Mouse (Mus musculus) kidney, postnatal 0 days (tissue): ENCODE measurements around the gene Mybpc2. TPM values are rescaled to one million over a fixed set of nuclear protein-coding genes. Genes with fewer than 3 reads are reported as not detected.

Experiments used
- ATAC-seq: fragments of 200-750 bp; cut with Nextera tagmentation; replicated peaks from 2 replicates; pipeline ENCODE4 v1.8.0; 2017; ENCODE audit warnings: low read depth, moderate number of reproducible peaks, moderate TSS enrichment, moderate library complexity; ENCODE audit not compliant: low FRiP score
- DNase-seq: peaks from one replicate; pipeline ENCODE4 v3.0.0-alpha.2; 2016; ENCODE audit warnings: low spot score
- H3K27ac ChIP-seq: fragments of 300-500 bp; sonication (generic); 2 replicates; pipeline ENCODE4 v1.5.1; 2014; ENCODE audit warnings: mild to moderate bottlenecking
- H3K27me3 ChIP-seq: fragments of 300-500 bp; sonication (generic); 2 replicates; pipeline ENCODE4 v1.6.1; 2014; ENCODE audit warnings: low read length, mixed read lengths; ENCODE audit not compliant: insufficient read depth
- H3K36me3 ChIP-seq: fragments of 300-500 bp; sonication (generic); 2 replicates; pipeline ENCODE4 v1.6.1; 2014; ENCODE audit warnings: low read length, mixed read lengths; ENCODE audit not compliant: insufficient read depth
- H3K4me1 ChIP-seq: fragments of 300-500 bp; sonication (generic); replicated peaks from 2 replicates; pipeline ENCODE4 v1.6.1; 2014; ENCODE audit warnings: antibody characterized with exemption, low read length, mixed read lengths; ENCODE audit not compliant: insufficient read depth
- H3K4me2 ChIP-seq: fragments of 300-500 bp; sonication (generic); 2 replicates; pipeline ENCODE4 v1.6.1; 2014; ENCODE audit warnings: mild to moderate bottlenecking, low read length, moderate library complexity, mixed read lengths
- H3K4me3 ChIP-seq: fragments of 300-500 bp; sonication (generic); replicated peaks from 2 replicates; pipeline ENCODE4 v1.5.1; 2014; ENCODE audit warnings: low read depth, low read length
- H3K9ac ChIP-seq: fragments of 300-500 bp; sonication (generic); 2 replicates; pipeline ENCODE4 v1.6.1; 2014; ENCODE audit warnings: low read depth, low read length
- H3K9me3 ChIP-seq: fragments of 300-500 bp; sonication (generic); replicated peaks from 2 replicates; pipeline ENCODE4 v1.6.1; 2016; ENCODE audit warnings: low read length, inconsistent platforms, mixed read lengths
- CTCF ChIP-seq: IDR thresholded peaks from 2 replicates; pipeline ENCODE4 v1.5.1; 2016; ENCODE audit warnings: antibody characterized with exemption, low read depth, mild to moderate bottlenecking, moderate library complexity
- WGBS: fragments of 180-500 bp; shearing (Covaris S2); extraction: QIAGEN DNeasy Blood & Tissue Kit; methylation state at CpG from one replicate; pipeline ENCODE4 v1.1.7; 2014; 5-methylcytosine and 5-hydroxymethylcytosine counted together
- polyA plus RNA-seq: library from polyadenylated mRNA; unstranded; fragments of >200 nt; fragmentation: Nextera tagmentation; extraction: Ambion mirVana; gene quantifications from 2 replicates; pipeline ENCODE4 v1.2.1, GENCODE M21; 2015

Gene Mybpc2
- polyA plus RNA-seq, 1 experiment from 2014 or later, result 0.08 TPM

DNA sequence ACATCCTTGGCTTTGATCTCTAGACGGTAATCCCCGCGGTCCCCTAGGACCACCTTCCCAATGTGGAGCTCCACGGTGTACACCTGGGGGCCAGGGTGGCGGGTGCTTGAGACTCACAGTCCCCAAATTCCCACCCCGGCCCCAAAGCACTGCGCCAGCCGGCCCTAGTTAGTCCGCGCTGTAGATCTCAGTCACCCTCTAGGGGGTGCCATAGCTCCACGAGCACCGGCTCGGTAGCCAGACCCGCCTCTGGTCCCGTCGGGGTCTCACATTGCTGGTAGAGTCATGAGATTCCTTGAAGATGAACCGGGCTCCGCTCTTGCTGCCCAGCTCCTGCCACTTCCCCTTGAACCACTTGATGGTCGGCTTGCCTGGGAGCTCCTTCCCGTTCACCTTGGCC lies 2.7 kb downstream of the Mybpc2 start:
- H3K4me2 ChIP-seq, result peak overlapping the region; percentile 28; the same call in 1 of the 2 replicates
- H3K4me3 ChIP-seq, result no peak overlapping the region; the same call in 1 of the 2 replicates
- peak; percentile 72 for DNase-seq
- no peak overlapping the region for H3K27ac ChIP-seq
- WGBS, result 1% methylated on average over 20 of the region's 20 CpGs
- H3K36me3 ChIP-seq, result no peaks in the 10 kb centered on the region
- H3K4me1 ChIP-seq, result no peaks in the 10 kb centered on the region
- TF ChIP-seq CTCF, result peak; percentile 81
- H3K27me3 ChIP-seq, result 0 out of 2 replicates have a peak, but pooled peaks cover 7% of the 10 kb centered on the region
- no peak overlapping the region for H3K9ac ChIP-seq
- H3K9me3 ChIP-seq, result no peaks in the 10 kb centered on the region
- ATAC-seq, result peak; percentile 33; the same call in 1 of the 2 replicates

DNA sequence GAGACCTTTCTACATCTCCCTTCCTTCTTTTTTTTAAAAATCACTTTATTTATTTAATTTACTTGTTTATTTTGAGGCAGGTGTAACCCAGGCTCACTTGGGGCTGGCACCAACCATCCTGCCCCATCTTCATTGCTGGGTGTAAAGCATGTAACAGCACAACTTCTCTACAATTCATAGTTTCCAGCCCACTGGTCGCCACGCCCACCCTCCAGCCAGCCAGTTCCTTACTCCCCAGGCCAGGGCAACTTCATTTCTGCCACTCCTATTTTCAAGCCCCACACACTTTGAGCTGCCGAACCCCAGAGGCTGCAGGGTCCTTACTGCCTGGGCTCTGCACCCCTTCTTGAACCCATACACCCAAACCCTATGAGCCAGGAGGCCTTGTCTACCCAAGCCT lies 3.5 kb downstream of the Mybpc2 start:
- no peaks in the 10 kb centered on the region for H3K36me3 ChIP-seq
- H3K4me3 ChIP-seq, result no peak overlapping the region
- H3K9me3 ChIP-seq, result no peaks in the 10 kb centered on the region
- no peak for ATAC-seq
- no peak overlapping the region for H3K27ac ChIP-seq
- H3K4me1 ChIP-seq, result no peaks in the 10 kb centered on the region
- DNase-seq, result no peak
- no peak for TF ChIP-seq CTCF
- H3K4me2 ChIP-seq, result no peak overlapping the region
- 47% methylated on average over 3 of the region's 3 CpGs for WGBS
- 0 out of 2 replicates have a peak, but pooled peaks cover 7% of the 10 kb centered on the region for H3K27me3 ChIP-seq
- H3K9ac ChIP-seq, result no peak overlapping the region

DNA sequence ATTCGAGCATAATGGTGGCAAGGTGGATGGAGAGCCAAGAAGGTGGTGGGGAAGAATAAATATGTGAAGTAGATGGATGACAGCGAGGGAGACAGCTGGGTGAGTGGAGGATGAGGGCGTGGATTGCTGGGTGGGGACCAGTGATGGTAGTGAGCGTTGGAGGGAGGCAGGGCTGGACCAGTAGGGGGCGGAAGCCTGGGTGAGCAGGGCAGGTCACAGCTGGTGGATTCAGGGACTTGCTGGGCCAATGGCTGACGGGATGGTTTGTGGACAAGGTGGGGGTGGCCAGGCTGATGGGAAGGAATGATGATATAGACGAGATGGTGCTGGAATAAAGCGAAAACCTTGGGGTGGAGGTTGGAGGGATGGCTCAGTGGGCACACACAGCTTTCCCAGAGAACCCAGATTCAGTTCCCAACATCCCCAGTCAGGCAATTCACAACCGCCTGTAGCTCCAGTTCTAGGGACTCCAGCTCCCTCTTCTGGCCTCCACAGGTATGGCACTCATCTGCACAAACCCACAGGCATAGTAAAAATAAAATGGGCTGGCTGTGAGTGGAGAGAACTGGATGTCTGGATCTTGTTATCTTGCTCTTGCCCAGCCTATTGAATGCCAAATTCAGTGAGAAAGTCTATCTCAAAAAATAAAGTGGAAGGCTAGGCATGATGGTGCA lies 5.1 kb downstream of the Mybpc2 start:
- WGBS, result 70% methylated on average over 9 of the region's 9 CpGs

DNA sequence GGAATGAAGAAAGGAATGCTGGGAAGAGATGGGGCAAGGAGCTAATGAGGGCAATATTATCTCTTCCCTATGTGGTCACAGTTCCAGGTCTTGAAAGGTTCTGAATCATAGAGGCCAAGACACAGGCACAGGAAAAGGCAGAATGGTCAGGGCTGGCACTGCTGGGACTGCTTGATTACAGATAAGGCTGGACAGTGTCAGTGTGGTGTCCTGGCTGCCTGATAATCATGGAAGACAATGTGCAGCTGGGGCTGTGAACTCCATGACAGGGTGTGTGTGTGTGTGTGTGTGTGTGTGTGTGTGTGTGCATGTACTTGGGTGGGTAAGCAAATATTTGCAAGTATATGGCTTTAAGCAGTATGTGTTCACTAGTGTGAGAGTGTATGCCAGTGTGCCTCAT lies 17.0 kb downstream of the Mybpc2 start:
- DNase-seq, result no peak
- Histone ChIP-seq H3K4me3 (no peak overlapping the region), H3K27ac (no peak overlapping the region), H3K4me1 (no peaks in the 10 kb centered on the region), H3K27me3 (no peaks in the 10 kb centered on the region), H3K4me2 (no peak overlapping the region), H3K9me3 (no peaks in the 10 kb centered on the region), H3K36me3 (no peaks in the 10 kb centered on the region), H3K9ac (no peak overlapping the region)
- TF ChIP-seq CTCF, result no peak
- ATAC-seq, result no peak

More for the DNA sequence above, 5.1 kb downstream of the Mybpc2 start:
- DNase-seq (no peak), ATAC-seq (no peak)
- Histone ChIP-seq H3K4me2 (no peak overlapping the region), H3K9me3 (no peaks in the 10 kb centered on the region), H3K9ac (no peak overlapping the region), H3K27me3 (0 out of 2 replicates have a peak, but pooled peaks cover 7% of the 10 kb centered on the region), H3K4me3 (no peak overlapping the region), H3K4me1 (no peaks in the 10 kb centered on the region), H3K27ac (no peak overlapping the region), H3K36me3 (no peaks in the 10 kb centered on the region)
- TF ChIP-seq CTCF, result no peak; the same call in 1 of the 2 replicates

DNA sequence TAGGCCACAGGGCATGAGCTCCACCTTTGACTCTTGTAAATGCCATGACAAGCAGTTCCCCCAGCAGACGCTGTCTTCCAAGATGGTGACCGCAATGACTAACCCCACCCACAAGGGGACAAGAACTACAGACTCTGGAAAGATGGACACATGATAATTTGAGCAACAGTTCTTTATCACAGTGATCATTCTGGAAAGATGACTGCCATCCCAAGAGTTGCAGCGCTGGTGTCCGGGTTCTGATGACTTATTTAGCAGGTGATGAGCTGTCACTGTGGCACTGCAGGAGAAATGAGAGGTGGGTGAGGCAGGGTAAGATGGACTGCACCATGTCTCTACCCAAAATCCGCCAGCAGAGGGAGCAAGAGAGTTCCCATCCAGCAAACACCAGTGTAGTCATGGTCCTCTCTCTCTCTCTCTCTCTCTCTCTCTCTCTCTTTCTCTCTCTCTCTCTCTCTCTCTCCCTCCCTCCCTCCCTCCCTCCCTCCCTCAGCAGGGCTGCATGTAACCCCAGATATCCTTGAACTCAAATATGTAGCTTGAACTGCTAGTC lies 22.8 kb downstream of the Mybpc2 start:
- Histone ChIP-seq H3K36me3 (no peaks in the 10 kb centered on the region), H3K9ac (no peak overlapping the region), H3K27me3 (no peaks in the 10 kb centered on the region), H3K4me2 (no peak overlapping the region), H3K27ac (no peak overlapping the region), H3K4me1 (no peaks in the 10 kb centered on the region), H3K4me3 (no peak overlapping the region), H3K9me3 (no peaks in the 10 kb centered on the region)
- WGBS, result 32% methylated on average over 5 of the region's 5 CpGs
- TF ChIP-seq CTCF, result peak; percentile 78
- peak; percentile 58 for DNase-seq
- ATAC-seq, result no peak

DNA sequence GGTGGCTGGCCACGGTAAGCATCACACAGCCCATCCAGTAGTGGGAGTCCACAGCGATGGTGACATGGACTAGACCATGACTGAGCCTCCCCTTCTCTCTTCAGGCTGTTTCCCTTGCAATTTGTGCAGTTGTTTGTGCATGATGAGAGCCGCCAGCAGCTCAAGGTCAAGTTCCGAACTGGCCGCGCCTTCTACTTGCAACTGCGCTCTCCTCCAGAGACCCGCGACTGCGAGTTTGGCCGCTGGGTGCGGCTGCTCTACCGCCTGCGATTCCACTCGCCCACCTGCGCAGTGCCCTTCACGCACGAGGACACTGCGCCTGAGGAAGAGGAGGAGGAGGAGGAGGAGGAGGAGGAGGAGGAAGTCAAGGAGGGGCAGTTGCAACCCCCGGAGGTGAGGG lies 24.4 kb downstream of the Mybpc2 start:
- 48% methylated on average over 20 of the region's 20 CpGs for WGBS
- Histone ChIP-seq H3K4me1 (peaks cover 8% of the 10 kb centered on the region; the same call in 1 of the 2 replicates), H3K4me2 (no peak overlapping the region), H3K9ac (no peak overlapping the region), H3K27me3 (no peaks in the 10 kb centered on the region), H3K9me3 (no peaks in the 10 kb centered on the region), H3K4me3 (no peak overlapping the region), H3K27ac (no peak overlapping the region), H3K36me3 (no peaks in the 10 kb centered on the region)
- TF ChIP-seq CTCF, result no peak
- DNase-seq, result no peak
- no peak for ATAC-seq
